8 mouse cellular contexts compared by ENCODE assay signal in genomic region chr8:104219806-104220205, GRCm38 (mm10). TPM values are rescaled to one million over a fixed set of nuclear protein-coding genes. Genes with fewer than 3 reads are reported as not detected.
DNase-seq lines count a peak whose midpoint lies in the region; ATAC-seq lines count a peak whose summit lies in the region.

No protein-coding gene starts in this region.

- no peak overlapping the region for H3K27ac ChIP-seq in intestine, embryonic 15.5 days

- no peaks in the 10 kb centered on the region for H3K9me3 ChIP-seq in intestine, embryonic 15.5 days

- intact Hi-C loops in left cerebral cortex, postnatal 10 days (cut with DNase I) = loop anchor here (2.0 to 5.0 kb wide), 2 partner anchors 73 to 123 kb away; no protein-coding TSS in a partner anchor

- no peaks in the 10 kb centered on the region for H3K27me3 ChIP-seq in intestine, embryonic 15.5 days (replicated peaks)

- ATAC-seq in intestine, embryonic 15.5 days = peak; percentile 68

- WGBS in intestine, embryonic 15.5 days = 44% methylated on average over 5 of the region's 5 CpGs

- no peaks in the 10 kb centered on the region for H3K36me3 ChIP-seq in intestine, embryonic 15.5 days

- no peak overlapping the region for H3K9ac ChIP-seq in intestine, embryonic 15.5 days

- H3K4me1 ChIP-seq in intestine, embryonic 15.5 days (replicated peaks) = no peaks in the 10 kb centered on the region

- no peak overlapping the region for H3K4me2 ChIP-seq in intestine, embryonic 15.5 days (replicated peaks)

- no peak overlapping the region for H3K4me3 ChIP-seq in intestine, embryonic 15.5 days (replicated peaks)

- DNase-seq in ZHBTc4 (ENCODE audit: low read depth, low spot score) = peak; percentile 79
- peak; percentile 74 to 82 for DNase-seq in cerebellum, postnatal 25 days
- DNase-seq in gastrocnemius, adult 18-20 months (ENCODE audit: low spot score) = peak; percentile 60
- peak; percentile 60 to 78 for DNase-seq in left cerebral cortex, postnatal 10 days (ENCODE audit: extremely low spot score in 1 of 2, low spot score in 2 of 2)
- DNase-seq in mesoderm, embryonic 11.5 days (ENCODE audit: low read depth, low spot score) = peak; percentile 82
- peak; percentile 61 for DNase-seq in right cerebral cortex, postnatal 25 days
- peak; percentile 42 for DNase-seq in yolk sac, embryonic 10.5 days (ENCODE audit: low spot score)

RNA-seq across cellular contexts. Expression of gene Tk2, which starts 28.6 kb away (rescaled TPM):
- total RNA-seq in gastrocnemius, adult 18-20 months (2021) = 1 to 10 TPM; 4.0 to 4.1 TPM
- 14.2 and 15.3 TPM in 2 replicates for polyA plus RNA-seq in intestine, embryonic 15.5 days (2015; fragmentation: Nextera tagmentation; extraction: Ambion mirVana)
- total RNA-seq in left cerebral cortex, postnatal 10 days (2021) = 10 to 100 TPM; 40.6 to 41.1 TPM

RNA-seq across cellular contexts. Expression of gene Cklf, which starts 30.9 kb away (rescaled TPM):
- 1 to 10 TPM in 1 of 2 experiments, under 1 TPM in 1; 0.74 to 2.3 TPM for total RNA-seq in gastrocnemius, adult 18-20 months (2021)
- 37.2 and 41.4 TPM in 2 replicates for polyA plus RNA-seq in intestine, embryonic 15.5 days (2015; fragmentation: Nextera tagmentation; extraction: Ambion mirVana)
- 10 to 100 TPM; 12.5 to 13.0 TPM for total RNA-seq in left cerebral cortex, postnatal 10 days (2021)

RNA-seq across cellular contexts. Expression of gene Bean1, which starts 49.6 kb away (rescaled TPM):
- total RNA-seq in gastrocnemius, adult 18-20 months (2021) = under 1 TPM; 0.25 to 0.59 TPM
- polyA plus RNA-seq in intestine, embryonic 15.5 days (2015; fragmentation: Nextera tagmentation; extraction: Ambion mirVana) = 1.00 and 1.3 TPM in 2 replicates
- 10 to 100 TPM; 26.1 to 27.9 TPM for total RNA-seq in left cerebral cortex, postnatal 10 days (2021)

Comparison
In these comparisons a context has a peak if more than half of its experiments do, and no peak if none do; other contexts are left out.
1. RNA of gene Tk2, which starts 28.6 kb away (total RNA-seq): 40.6 to 41.1 TPM in left cerebral cortex, postnatal 10 days; 4.0 to 4.1 TPM in gastrocnemius, adult 18-20 months; every median in the first group is over 4 times any median in the second.
2. RNA of gene Cklf, which starts 30.9 kb away (total RNA-seq): 12.5 to 13.0 TPM in left cerebral cortex, postnatal 10 days; 0.74 to 2.3 TPM in gastrocnemius, adult 18-20 months; every median in the first group is over 4 times any median in the second.
3. RNA of gene Bean1, which starts 49.6 kb away (total RNA-seq): 26.1 to 27.9 TPM in left cerebral cortex, postnatal 10 days; 0.25 to 0.59 TPM in gastrocnemius, adult 18-20 months; every median in the first group is over 10 times any median in the second.
4. Peak in every context shown above with its lines, with median percentiles within 50 percentile points of each other: DNase-seq.